Mouse (Mus musculus): ENCODE measurements around the gene Plin2.
"Not testable (repeated sequence)": the region's sequence is repeated elsewhere in the genome, so short reads cannot be mapped to it uniquely, and the experiment has no call there.

Plin2 gene

GRCm38 (mm10) chr4:86681846-86682245 is 12.0 kb upstream of the Plin2 start:
- peak; percentile 29 to 43 for DNase-seq

GRCm38 (mm10) chr4:86681421-86681820 is 11.6 kb upstream of the Plin2 start:
- DNase-seq = no peak

GRCm38 (mm10) chr4:86679686-86680085 is 9.8 kb upstream of the Plin2 start:
- DNase-seq = no peak

- DNase-seq = no peak
Observed at GRCm38 (mm10) chr4:86676756-86677155, 6.9 kb upstream of the Plin2 start.

GRCm38 (mm10) chr4:86674739-86675138 is 4.9 kb upstream of the Plin2 start:
- peak; percentile 46 to 48 for DNase-seq

GRCm38 (mm10) chr4:86674150-86674549 is 4.3 kb upstream of the Plin2 start:
- DNase-seq = not testable (repeated sequence)

GRCm38 (mm10) chr4:86672450-86672849 is 2.6 kb upstream of the Plin2 start:
- no peak for DNase-seq

GRCm38 (mm10) chr4:86671803-86672202 is 1.9 kb upstream of the Plin2 start:
- no peak for DNase-seq

- DNase-seq = no peak
Observed at GRCm38 (mm10) chr4:86670582-86671306, 884 bp upstream of the Plin2 start.

- DNase-seq = peak in 1 of 2 experiments; percentile 23
Observed at GRCm38 (mm10) chr4:86669241-86669753, 563 bp downstream of the Plin2 start.

GRCm38 (mm10) chr4:86668290-86669000 is 1.4 kb downstream of the Plin2 start:
- no peak for DNase-seq

- DNase-seq = no peak
Observed at GRCm38 (mm10) chr4:86665596-86665995, 4.3 kb downstream of the Plin2 start.

- DNase-seq = peak in 1 of 2 experiments; percentile 9
Observed at GRCm38 (mm10) chr4:86663919-86664318, 5.9 kb downstream of the Plin2 start.

- DNase-seq = no peak
Observed at GRCm38 (mm10) chr4:86657176-86657575, 12.7 kb downstream of the Plin2 start.

GRCm38 (mm10) chr4:86656410-86656809 is 13.4 kb downstream of the Plin2 start:
- DNase-seq = not testable (repeated sequence)

- peak; percentile 33 to 54 for DNase-seq
Observed at GRCm38 (mm10) chr4:86651686-86652384, 18.0 kb downstream of the Plin2 start.

GRCm38 (mm10) chr4:86648394-86648793 is 21.5 kb downstream of the Plin2 start:
- DNase-seq = not testable (repeated sequence)

- not testable (repeated sequence) for DNase-seq
Observed at GRCm38 (mm10) chr4:86637561-86637960, 32.3 kb downstream of the Plin2 start.

GRCm38 (mm10) chr4:86634873-86635272 is 35.0 kb downstream of the Plin2 start:
- peak; percentile 33 to 35 for DNase-seq

- DNase-seq = not testable (repeated sequence)
Observed at GRCm38 (mm10) chr4:86634312-86634711, 35.5 kb downstream of the Plin2 start.

- DNase-seq = not testable (repeated sequence)
Observed at GRCm38 (mm10) chr4:86632556-86632955, 37.3 kb downstream of the Plin2 start.

GRCm38 (mm10) chr4:86631831-86632230 is 38.0 kb downstream of the Plin2 start:
- DNase-seq = no peak

GRCm38 (mm10) chr4:86626496-86626895 is 43.4 kb downstream of the Plin2 start:
- DNase-seq = not testable (repeated sequence)

Data from cerebellum, postnatal 36 days (tissue).